Mouse (Mus musculus) heart, embryonic 10.5 days (tissue): ENCODE results near the gene Junb. TPM values are rescaled to one million over a fixed set of nuclear protein-coding genes. Genes with fewer than 3 reads are reported as not detected.
A peak's percentile ranks its signal among the peaks of the same experiment; 100 is the strongest.

Source experiments
- DNase-seq: peaks from one replicate; pipeline ENCODE4 v3.0.0-alpha.2; 2017; ENCODE audit warnings: low spot score
- H3K27ac ChIP-seq: fragments of 300-500 bp; sonication (generic); 2 replicates; pipeline ENCODE4 v1.5.1; 2016; ENCODE audit warnings: mild to moderate bottlenecking
- H3K27me3 ChIP-seq: fragments of 300-500 bp; sonication (generic); 2 replicates; pipeline ENCODE4 v1.6.1; 2016; ENCODE audit warnings: mild to moderate bottlenecking; ENCODE audit not compliant: poor library complexity, insufficient read depth, severe bottlenecking
- H3K36me3 ChIP-seq: fragments of 300-500 bp; sonication (generic); 2 replicates; pipeline ENCODE4 v1.6.1; 2016; ENCODE audit warnings: mild to moderate bottlenecking, moderate library complexity
- H3K4me1 ChIP-seq: fragments of 300-500 bp; sonication (generic); 2 replicates; pipeline ENCODE4 v1.6.1; 2016; ENCODE audit warnings: mild to moderate bottlenecking
- H3K4me3 ChIP-seq: fragments of 300-500 bp; sonication (generic); 2 replicates; pipeline ENCODE4 v1.5.1; 2016; ENCODE audit warnings: mild to moderate bottlenecking, moderate library complexity
- H3K9me3 ChIP-seq: fragments of 300-500 bp; sonication (generic); 2 replicates; pipeline ENCODE4 v1.6.1; 2016; ENCODE audit warnings: mild to moderate bottlenecking, moderate library complexity
- WGBS: fragments of 180-500 bp; shearing (Covaris S2); methylation state at CpG from one replicate; pipeline ENCODE4 v1.1.7; 2016; 5-methylcytosine and 5-hydroxymethylcytosine counted together
- polyA plus RNA-seq: library from polyadenylated mRNA; unstranded; fragments of >200 nt; fragmentation: Nextera tagmentation; extraction: Ambion mirVana; gene quantifications from 2 replicates; pipeline ENCODE4 v1.2.1, GENCODE M21; 2016

Junb gene
- polyA plus RNA-seq, 1 experiment from 2014 or later: 11.4 TPM

DNA sequence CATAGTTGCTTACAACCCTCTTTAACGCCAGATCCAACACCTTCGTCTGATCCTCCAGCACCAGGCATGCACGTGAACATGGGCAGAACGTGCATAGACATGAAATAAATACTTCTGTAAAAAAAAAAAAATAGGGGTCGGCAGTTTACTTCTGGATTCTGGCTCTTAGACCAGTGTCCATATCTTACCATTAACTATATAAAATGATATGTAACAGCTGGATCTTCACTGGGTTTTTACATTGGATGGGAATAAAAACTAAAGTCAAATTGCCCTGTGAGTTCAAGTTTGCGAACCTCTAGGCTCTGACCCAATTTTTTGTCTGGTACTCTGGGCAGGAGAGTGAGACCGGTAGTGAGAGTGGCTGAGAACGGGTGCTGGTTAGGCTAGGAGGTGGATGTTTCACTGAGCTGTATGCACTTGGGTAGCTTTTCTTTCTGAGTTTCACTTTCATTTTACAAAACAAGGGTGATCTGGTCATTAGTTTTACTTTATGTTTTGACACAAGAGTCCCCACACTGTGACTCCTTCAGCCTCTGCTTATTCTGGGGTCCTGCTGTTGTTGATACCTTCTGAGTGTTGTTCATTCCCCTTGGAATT, 3.9 kb downstream of the Junb start:
- H3K9me3 ChIP-seq: no peaks in the 10 kb centered on the region
- H3K4me1 ChIP-seq: peaks cover 56% of the 10 kb centered on the region
- whole genome bisulfite sequencing: 79% methylated on average over 8 of the region's 8 CpGs
- H3K27me3 ChIP-seq: peaks cover 12% of the 10 kb centered on the region
- no peak for DNase-seq
- no peak overlapping the region for H3K4me3 ChIP-seq
- peaks cover 44% of the 10 kb centered on the region for H3K36me3 ChIP-seq
- H3K27ac ChIP-seq: no peak overlapping the region

DNA sequence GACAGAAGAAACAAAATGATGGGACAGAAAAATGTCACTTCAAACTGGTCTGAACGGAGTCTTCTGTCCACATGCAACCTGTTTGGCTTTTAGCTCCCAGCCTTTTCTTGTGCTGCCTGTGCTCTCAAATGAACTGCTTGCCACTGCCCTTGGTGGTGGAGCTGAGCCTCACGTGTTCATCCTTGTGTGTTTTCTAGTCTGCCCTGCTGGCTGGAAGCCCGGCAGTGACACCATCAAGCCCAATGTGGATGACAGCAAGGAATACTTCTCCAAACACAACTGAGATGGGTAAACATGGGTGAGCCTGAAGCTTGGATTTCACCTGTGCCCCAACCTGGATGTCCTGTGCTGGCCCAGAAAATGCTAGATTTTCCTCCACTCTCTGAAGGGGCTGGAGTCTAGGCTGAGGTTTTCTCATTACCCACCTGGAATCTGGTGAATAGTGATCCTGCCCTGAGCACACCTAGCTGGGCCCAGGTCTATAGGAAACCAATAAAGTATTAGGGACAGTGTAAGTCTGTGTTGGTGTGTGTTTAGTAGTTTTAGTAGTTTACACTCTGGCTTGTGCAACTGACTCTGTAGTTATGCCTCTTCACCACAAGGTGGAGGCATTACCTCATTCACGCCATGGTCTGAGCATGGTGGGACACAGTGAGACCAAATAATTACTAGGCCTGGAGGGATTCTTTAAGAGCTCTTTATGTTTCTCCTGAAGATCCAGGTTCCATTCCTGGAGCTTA, 4.5 kb downstream of the Junb start:
- Histone ChIP-seq H3K27me3 (peaks cover 8% of the 10 kb centered on the region), H3K36me3 (peaks cover 44% of the 10 kb centered on the region), H3K4me1 (peaks cover 49% of the 10 kb centered on the region), H3K27ac (no peak overlapping the region), H3K4me3 (no peak overlapping the region), H3K9me3 (no peaks in the 10 kb centered on the region)
- DNase-seq: no peak
- 75% methylated on average over 4 of the region's 4 CpGs for WGBS

GRCm38 (mm10) chr8:84973079-84973478, 5.4 kb downstream of the Junb start:
- H3K27ac ChIP-seq: no peak overlapping the region
- 78% methylated on average over 1 of the region's 1 CpGs for WGBS
- peaks cover 8% of the 10 kb centered on the region for H3K27me3 ChIP-seq
- no peaks in the 10 kb centered on the region for H3K9me3 ChIP-seq
- H3K4me1 ChIP-seq: peaks cover 47% of the 10 kb centered on the region
- peaks cover 44% of the 10 kb centered on the region for H3K36me3 ChIP-seq
- no peak for DNase-seq
- no peak overlapping the region for H3K4me3 ChIP-seq

GRCm38 (mm10) chr8:84970913-84971312, 7.6 kb downstream of the Junb start:
- peaks cover 41% of the 10 kb centered on the region for H3K4me1 ChIP-seq
- H3K9me3 ChIP-seq: no peaks in the 10 kb centered on the region
- H3K27ac ChIP-seq: peak overlapping the region; percentile 97
- 35% methylated on average over 5 of the region's 5 CpGs for WGBS
- peak overlapping the region; percentile 83 for H3K4me3 ChIP-seq
- no peaks in the 10 kb centered on the region for H3K27me3 ChIP-seq
- DNase-seq: peak; percentile 94
- H3K36me3 ChIP-seq: peaks cover 44% of the 10 kb centered on the region

DNA sequence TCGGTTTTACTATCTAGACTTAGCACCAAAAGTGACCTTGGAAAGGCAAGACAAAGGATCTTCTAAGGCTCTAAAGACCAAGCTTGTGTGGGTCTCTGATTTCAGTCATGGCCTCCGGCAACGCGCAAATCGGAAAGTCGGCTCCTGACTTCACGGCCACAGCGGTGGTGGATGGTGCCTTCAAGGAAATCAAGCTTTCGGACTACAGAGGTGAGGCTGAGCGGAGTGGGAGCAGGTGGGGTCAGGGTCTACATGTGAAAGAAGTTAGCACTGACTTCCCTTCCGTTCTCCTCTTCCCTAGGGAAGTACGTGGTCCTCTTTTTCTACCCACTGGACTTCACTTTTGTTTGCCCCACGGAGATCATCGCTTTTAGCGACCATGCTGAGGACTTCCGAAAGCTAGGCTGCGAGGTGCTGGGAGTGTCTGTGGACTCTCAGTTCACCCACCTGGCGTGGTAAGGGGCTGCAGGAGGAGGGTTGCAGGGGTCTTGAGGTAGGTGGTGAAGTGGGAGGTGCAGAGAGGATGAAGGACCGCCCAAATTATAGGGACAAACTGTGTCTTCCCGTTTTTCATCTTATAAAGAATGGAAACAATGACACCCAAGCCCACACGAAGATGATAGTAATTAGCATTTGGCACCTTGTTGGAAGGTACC, 8.3 kb downstream of the Junb start:
- peak overlapping the region; percentile 83 for H3K4me3 ChIP-seq
- H3K36me3 ChIP-seq: peaks cover 44% of the 10 kb centered on the region
- no peaks in the 10 kb centered on the region for H3K9me3 ChIP-seq
- H3K27me3 ChIP-seq: no peaks in the 10 kb centered on the region
- WGBS: 14% methylated on average over 21 of the region's 21 CpGs
- no peak for DNase-seq
- H3K4me1 ChIP-seq: peaks cover 38% of the 10 kb centered on the region
- peak overlapping the region; percentile 97 for H3K27ac ChIP-seq

GRCm38 (mm10) chr8:84969241-84970134, 9.0 kb downstream of the Junb start, which contains the start of the genes Gm49661, Prdx2 and Rnaseh2a:
Gene Gm49661 (minus strand): TSS chr8:84969433.
Gene Prdx2 (plus strand): TSS chr8:84969587.
Gene Rnaseh2a (minus strand): TSS chr8:84969767.
- no peaks in the 10 kb centered on the region for H3K9me3 ChIP-seq
- no peaks in the 10 kb centered on the region for H3K27me3 ChIP-seq
- peaks cover 40% of the 10 kb centered on the region for H3K4me1 ChIP-seq
- peak; percentile 93 for DNase-seq
- peak within 1 kb of the TSS; percentile 97 for H3K27ac ChIP-seq
- H3K4me3 ChIP-seq: peak within 1 kb of the TSS; percentile 83
- under 1% methylated on average over 56 of the region's 56 CpGs for WGBS
- peaks cover 39% of the 10 kb centered on the region for H3K36me3 ChIP-seq

DNA sequence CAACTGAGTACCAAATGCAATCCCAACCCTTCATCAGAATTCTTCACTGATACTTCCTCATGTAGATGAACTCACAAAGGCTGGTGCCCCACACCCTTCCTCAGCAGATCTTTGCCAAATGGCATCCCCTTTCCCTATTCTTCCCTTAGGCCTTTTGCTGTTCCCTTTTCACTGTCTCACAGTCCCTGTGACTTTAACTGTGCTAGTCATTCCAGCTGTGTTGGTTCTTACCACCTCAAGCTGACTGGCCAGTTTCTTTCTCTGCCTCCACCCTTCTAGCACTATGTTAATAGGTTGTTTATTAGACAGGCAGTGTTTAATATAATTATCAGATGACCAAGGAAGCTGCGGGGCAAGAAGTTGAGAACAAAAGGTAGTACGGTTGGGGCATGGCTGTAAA, 9.9 kb downstream of the Junb start:
- WGBS: 28% methylated on average over 2 of the region's 2 CpGs
- Histone ChIP-seq H3K4me3 (peak overlapping the region; percentile 83), H3K4me1 (peaks cover 40% of the 10 kb centered on the region), H3K27ac (peak overlapping the region; percentile 97), H3K9me3 (no peaks in the 10 kb centered on the region), H3K36me3 (peaks cover 35% of the 10 kb centered on the region), H3K27me3 (no peaks in the 10 kb centered on the region)
- no peak for DNase-seq

GRCm38 (mm10) chr8:84967532-84968304, 10.8 kb downstream of the Junb start:
- no peak for DNase-seq
- Histone ChIP-seq H3K36me3 (peaks cover 30% of the 10 kb centered on the region), H3K27me3 (no peaks in the 10 kb centered on the region), H3K27ac (peak overlapping the region; percentile 97), H3K4me3 (peak overlapping the region; percentile 22; the same call in 1 of the 2 replicates), H3K4me1 (peaks cover 40% of the 10 kb centered on the region), H3K9me3 (no peaks in the 10 kb centered on the region)
- 84% methylated on average over 13 of the region's 13 CpGs for WGBS

- no peaks in the 10 kb centered on the region for H3K9me3 ChIP-seq
- no peak for DNase-seq
- peaks cover 22% of the 10 kb centered on the region for H3K36me3 ChIP-seq
- 20% methylated on average over 3 of the region's 3 CpGs for WGBS
- H3K4me3 ChIP-seq: peak overlapping the region; percentile 78
- H3K4me1 ChIP-seq: peaks cover 40% of the 10 kb centered on the region
- H3K27me3 ChIP-seq: no peaks in the 10 kb centered on the region
- peak overlapping the region; percentile 78 for H3K27ac ChIP-seq
Observed at GRCm38 (mm10) chr8:84966603-84967002, 11.9 kb downstream of the Junb start.

- peak; percentile 99 for DNase-seq
- no peaks in the 10 kb centered on the region for H3K27me3 ChIP-seq
- H3K4me3 ChIP-seq: peak overlapping the region; percentile 78
- WGBS: under 1% methylated on average over 41 of the region's 41 CpGs
- peaks cover 35% of the 10 kb centered on the region for H3K4me1 ChIP-seq
- H3K27ac ChIP-seq: peak overlapping the region; percentile 78
- H3K9me3 ChIP-seq: no peaks in the 10 kb centered on the region
- H3K36me3 ChIP-seq: peaks cover 17% of the 10 kb centered on the region
Observed at GRCm38 (mm10) chr8:84965731-84966291, 12.7 kb downstream of the Junb start.

- no peak for DNase-seq
- Histone ChIP-seq H3K9me3 (no peaks in the 10 kb centered on the region), H3K4me3 (no peak overlapping the region), H3K27me3 (no peaks in the 10 kb centered on the region), H3K4me1 (peaks cover 29% of the 10 kb centered on the region), H3K36me3 (peaks cover 25% of the 10 kb centered on the region), H3K27ac (no peak overlapping the region)
- WGBS: 83% methylated on average over 4 of the region's 4 CpGs
Observed at GRCm38 (mm10) chr8:84963952-84964351, 14.6 kb downstream of the Junb start.
